Mouse (Mus musculus) macrophage (primary cell): Measurements from ENCODE around the gene Prmt7. TPM values are rescaled to one million over a fixed set of nuclear protein-coding genes. Genes with fewer than 3 reads are reported as not detected.

Experiments
- H3K27ac ChIP-seq: fragments of 350-480 bp; formaldehyde crosslinking; 2 replicates; pipeline ENCODE4 v1.9.0; 2021
- H3K36me3 ChIP-seq: fragments of 350-480 bp; formaldehyde crosslinking; 2 replicates; pipeline ENCODE4 v1.9.0; 2021; ENCODE audit errors: inconsistent target
- H3K4me3 ChIP-seq: fragments of 350-480 bp; formaldehyde crosslinking; 2 replicates; pipeline ENCODE4 v1.9.0; 2021; ENCODE audit errors: inconsistent target
- H3K79me2 ChIP-seq: fragments of 350-480 bp; formaldehyde crosslinking; 2 replicates; pipeline ENCODE4 v1.9.0; 2021; ENCODE audit errors: inconsistent target
- WGBS: methylation state at CpG from one replicate; pipeline ENCODE4 v1.1.7; 2026; ENCODE audit warnings: inconsistent platforms; ENCODE audit not compliant: missing documents; 5-methylcytosine and 5-hydroxymethylcytosine counted together
- polyA plus RNA-seq: library from polyadenylated mRNA; stranded (reverse); fragments of 250-400 nt; gene quantifications from 3 replicates; pipeline ENCODE4 v1.2.4, GENCODE M21; 2018; ENCODE audit warnings: inconsistent platforms

Prmt7 gene
- polyA plus RNA-seq, 1 experiment from 2014 or later: 17.5 TPM

- Histone ChIP-seq H3K4me3 (no peak overlapping the region), H3K27ac (no peak overlapping the region), H3K36me3 (peaks cover 1% of the 10 kb centered on the region; the same call in 1 of the 2 replicates), H3K79me2 (no peaks in the 10 kb centered on the region)
- 67% methylated on average over 1 of the region's 1 CpGs for WGBS
Observed at GRCm38 (mm10) chr8:106258169-106258568, 47.4 kb downstream of the Prmt7 start.

DNA sequence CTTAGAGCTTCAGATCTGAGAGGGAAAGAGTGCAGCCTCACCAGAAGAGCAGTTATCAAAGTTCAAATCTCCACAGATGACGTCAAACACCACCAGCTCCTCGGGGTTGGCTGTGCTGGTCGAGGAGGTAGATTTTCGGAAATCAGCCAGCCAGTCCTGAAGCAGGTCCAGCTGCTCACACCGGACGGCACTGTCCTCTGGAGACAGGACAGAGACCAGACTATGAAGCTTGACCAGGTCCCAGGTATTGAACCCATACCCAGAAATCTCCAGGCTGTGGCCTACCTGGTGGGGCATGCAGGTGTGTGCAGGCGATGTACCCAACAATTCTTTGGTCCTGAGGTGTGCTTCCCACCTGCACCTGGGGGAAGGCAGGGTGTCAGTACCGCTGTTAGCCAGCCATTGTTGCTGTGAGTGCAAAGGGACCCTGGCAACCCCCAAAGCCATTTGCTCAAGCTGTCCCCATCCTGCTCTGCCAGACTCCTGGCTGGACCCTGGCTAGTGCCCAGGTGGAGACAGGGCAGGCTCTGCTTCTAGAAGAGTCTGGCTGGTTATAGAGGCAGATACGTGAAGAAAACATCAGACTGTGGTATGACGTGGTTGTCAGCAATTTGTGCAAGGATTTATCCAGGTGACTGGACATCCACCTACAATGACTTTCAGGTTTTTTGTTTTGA, 49.0 kb downstream of the Prmt7 start:
- WGBS: 91% methylated on average over 10 of the region's 10 CpGs

DNA sequence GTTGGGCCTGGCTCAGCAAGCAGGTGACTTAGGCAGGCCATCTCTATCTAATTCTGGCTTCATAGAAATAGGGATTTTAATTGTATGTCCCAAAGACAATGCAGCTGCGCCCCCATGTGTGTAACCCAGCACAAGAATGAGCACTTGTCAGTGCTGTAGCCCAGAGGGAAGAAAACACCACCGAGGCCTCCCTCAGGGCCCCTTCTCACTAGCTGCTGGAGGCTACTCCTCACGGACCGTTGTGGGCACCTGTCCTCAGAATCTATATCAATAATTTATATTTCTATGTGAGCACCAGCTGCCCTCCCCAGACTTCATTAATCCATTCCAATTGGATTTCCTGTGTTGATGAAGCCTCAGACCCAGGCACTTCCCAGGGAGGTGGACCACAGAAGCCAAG, 50.2 kb downstream of the Prmt7 start:
- no peak overlapping the region for H3K27ac ChIP-seq
- no peak overlapping the region for H3K4me3 ChIP-seq
- no peaks in the 10 kb centered on the region for H3K79me2 ChIP-seq
- H3K36me3 ChIP-seq: no peaks in the 10 kb centered on the region
- WGBS: 83% methylated on average over 3 of the region's 4 CpGs

More for the DNA sequence above, 49.0 kb downstream of the Prmt7 start:
- H3K4me3 ChIP-seq: no peak overlapping the region
- no peaks in the 10 kb centered on the region for H3K79me2 ChIP-seq
- H3K27ac ChIP-seq: no peak overlapping the region
- H3K36me3 ChIP-seq: no peaks in the 10 kb centered on the region

DNA sequence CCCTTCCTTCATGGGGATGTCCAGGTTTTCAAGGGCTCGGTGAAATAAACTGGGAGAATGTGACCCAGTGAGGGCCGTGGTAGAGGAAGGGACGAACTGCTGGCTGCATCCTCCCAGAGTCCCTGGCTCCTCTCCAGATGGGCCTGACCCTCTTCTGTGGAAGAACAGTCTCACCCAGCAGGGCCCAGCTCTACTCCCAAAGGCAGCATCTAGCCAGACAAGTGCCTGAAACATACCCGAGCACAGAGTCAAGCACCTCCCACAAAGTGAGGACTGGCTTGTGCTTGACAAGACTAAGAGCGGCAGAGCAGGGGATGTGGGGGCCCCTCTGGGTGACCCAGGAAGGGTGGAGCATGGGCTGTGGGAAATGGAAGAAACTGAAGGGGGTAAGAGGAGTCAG, 51.6 kb downstream of the Prmt7 start:
- Histone ChIP-seq H3K27ac (no peak overlapping the region), H3K4me3 (no peak overlapping the region), H3K79me2 (no peaks in the 10 kb centered on the region), H3K36me3 (no peaks in the 10 kb centered on the region)
- WGBS: 76% methylated on average over 5 of the region's 5 CpGs

DNA sequence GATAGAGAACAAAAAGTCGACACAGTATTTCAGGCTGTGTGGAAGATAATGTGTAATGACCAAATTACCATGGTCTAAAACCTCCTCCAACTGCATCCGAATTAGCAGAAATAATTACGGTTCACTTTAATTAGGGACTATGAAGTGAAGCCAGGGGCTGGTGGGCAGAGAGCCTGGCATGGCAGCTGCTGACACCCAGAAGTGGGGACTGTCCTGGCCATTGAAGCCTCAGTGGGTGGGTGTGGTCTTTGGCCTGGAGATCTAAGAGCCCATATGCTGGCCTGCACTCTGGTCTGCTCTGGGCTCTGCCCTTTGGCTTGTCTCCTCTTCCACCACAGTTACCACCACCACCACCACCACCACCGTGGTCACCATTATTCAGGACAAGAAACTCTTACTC, 53.2 kb downstream of the Prmt7 start:
- 92% methylated on average over 3 of the region's 4 CpGs for WGBS
- H3K79me2 ChIP-seq: no peaks in the 10 kb centered on the region
- no peak overlapping the region for H3K27ac ChIP-seq
- H3K36me3 ChIP-seq: no peaks in the 10 kb centered on the region
- H3K4me3 ChIP-seq: no peak overlapping the region

- H3K36me3 ChIP-seq: no peaks in the 10 kb centered on the region
- H3K4me3 ChIP-seq: no peak overlapping the region
- no peak overlapping the region for H3K27ac ChIP-seq
- H3K79me2 ChIP-seq: no peaks in the 10 kb centered on the region
- 95% methylated on average over 17 of the region's 17 CpGs for WGBS
Observed at GRCm38 (mm10) chr8:106265398-106265797, 54.7 kb downstream of the Prmt7 start.

DNA sequence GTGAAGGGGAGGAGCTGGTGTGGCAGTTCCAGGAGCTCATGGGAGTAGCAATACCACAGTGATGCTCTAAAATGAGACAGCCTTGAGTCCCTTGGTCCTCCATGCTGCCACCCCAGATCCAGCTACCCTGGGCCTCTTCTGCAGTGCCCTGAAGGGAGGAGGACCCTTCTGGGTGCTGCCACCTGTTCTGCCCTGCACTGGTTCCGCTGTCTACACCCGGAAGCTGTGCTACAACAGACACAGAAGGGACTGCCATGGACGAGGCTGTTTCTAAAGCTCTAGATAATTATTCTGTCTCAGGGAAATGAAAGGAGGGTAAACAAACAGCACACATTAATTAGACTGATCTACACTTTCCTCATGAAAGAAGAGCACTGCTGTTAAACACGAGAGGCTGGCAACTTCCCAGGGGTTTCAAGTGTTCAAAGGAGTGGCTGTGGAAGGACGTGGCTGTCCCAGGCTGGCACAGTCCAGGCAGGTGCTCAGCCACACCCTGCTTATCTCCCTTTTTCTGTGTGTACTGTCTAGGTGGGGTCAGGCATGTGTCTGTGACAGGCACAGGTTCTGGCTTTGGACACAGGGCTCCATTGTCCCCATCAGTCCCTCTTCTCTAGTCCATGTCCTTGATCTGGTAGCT, 58.1 kb downstream of the Prmt7 start:
- WGBS: 90% methylated on average over 5 of the region's 5 CpGs
- Histone ChIP-seq H3K36me3 (no peaks in the 10 kb centered on the region), H3K27ac (no peak overlapping the region), H3K4me3 (no peak overlapping the region), H3K79me2 (no peaks in the 10 kb centered on the region)

DNA sequence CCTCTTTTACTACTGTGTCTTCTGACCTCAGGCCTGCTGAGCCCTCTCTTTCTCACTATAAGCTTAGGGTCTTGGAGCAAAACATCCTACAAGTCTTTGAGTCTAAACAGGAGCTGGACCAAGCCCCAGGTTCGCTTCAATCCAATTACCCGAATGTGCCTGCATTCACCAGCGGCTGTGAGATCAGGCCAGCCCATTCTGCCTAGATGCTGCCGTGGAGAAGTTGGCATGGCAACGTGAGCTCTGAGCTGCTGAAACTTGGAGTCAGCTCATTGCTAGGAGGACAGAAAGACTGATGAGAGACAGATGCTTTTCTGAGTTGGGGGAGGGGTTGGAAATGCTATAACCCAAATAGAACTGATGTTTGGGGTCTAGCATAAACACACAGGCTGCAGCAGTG, 60.1 kb downstream of the Prmt7 start:
- Histone ChIP-seq H3K79me2 (no peaks in the 10 kb centered on the region), H3K36me3 (no peaks in the 10 kb centered on the region), H3K4me3 (no peak overlapping the region), H3K27ac (no peak overlapping the region)
- WGBS: 97% methylated on average over 5 of the region's 5 CpGs

DNA sequence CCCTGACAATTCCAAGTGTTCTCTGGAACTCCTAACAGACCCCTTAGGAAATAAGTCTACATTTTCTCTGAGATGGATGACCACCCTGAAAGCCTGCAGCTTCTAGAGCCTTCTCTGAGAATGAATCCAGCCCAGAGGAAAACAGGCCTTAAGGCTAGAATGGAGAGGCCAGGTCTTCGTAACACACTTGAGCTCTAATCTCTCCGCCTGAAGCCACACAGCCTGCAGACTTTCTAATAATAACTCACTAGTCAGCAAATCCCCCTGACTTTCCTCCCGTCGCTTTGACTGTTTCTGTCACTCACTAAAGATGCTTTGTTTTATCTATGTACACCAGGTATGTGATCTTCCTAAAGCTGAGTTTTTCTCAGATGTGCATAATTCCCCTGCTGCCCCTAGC, 60.6 kb downstream of the Prmt7 start:
- no peaks in the 10 kb centered on the region for H3K36me3 ChIP-seq
- no peaks in the 10 kb centered on the region for H3K79me2 ChIP-seq
- H3K27ac ChIP-seq: no peak overlapping the region
- WGBS: 75% methylated on average over 3 of the region's 4 CpGs
- no peak overlapping the region for H3K4me3 ChIP-seq

GRCm38 (mm10) chr8:106273468-106273867, 62.7 kb downstream of the Prmt7 start:
- 98% methylated on average over 3 of the region's 3 CpGs for WGBS
- H3K27ac ChIP-seq: no peak overlapping the region
- no peaks in the 10 kb centered on the region for H3K79me2 ChIP-seq
- no peaks in the 10 kb centered on the region for H3K36me3 ChIP-seq
- H3K4me3 ChIP-seq: no peak overlapping the region

GRCm38 (mm10) chr8:106276709-106277317, 66.1 kb downstream of the Prmt7 start:
- Histone ChIP-seq H3K79me2 (no peaks in the 10 kb centered on the region), H3K36me3 (no peaks in the 10 kb centered on the region), H3K4me3 (no peak overlapping the region), H3K27ac (no peak overlapping the region)
- 87% methylated on average over 5 of the region's 5 CpGs for WGBS

- no peaks in the 10 kb centered on the region for H3K36me3 ChIP-seq
- H3K4me3 ChIP-seq: no peak overlapping the region
- H3K27ac ChIP-seq: no peak overlapping the region
- 58% methylated on average over 11 of the region's 11 CpGs for WGBS
- no peaks in the 10 kb centered on the region for H3K79me2 ChIP-seq
Observed at GRCm38 (mm10) chr8:106278367-106279042, 67.8 kb downstream of the Prmt7 start.

DNA sequence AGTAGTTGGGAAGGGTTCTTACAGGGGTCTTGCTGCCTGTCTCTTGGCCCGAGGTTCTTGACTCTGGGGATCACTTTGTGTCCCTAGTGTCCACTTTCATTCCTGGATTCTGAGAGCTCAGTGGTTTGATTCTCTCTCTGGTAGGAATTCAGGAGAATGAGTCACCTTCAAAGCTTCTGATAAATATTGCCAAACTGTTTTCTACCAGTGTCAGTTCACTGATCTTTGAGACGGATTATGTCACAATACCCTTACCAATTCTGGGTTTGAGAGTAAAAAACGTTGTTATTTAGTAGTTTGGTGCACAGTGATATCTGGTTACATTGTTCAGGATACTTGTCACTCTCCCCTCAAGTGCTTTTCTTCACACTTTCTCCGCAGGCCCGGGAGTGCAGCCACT, 69.4 kb downstream of the Prmt7 start:
- H3K27ac ChIP-seq: no peak overlapping the region
- 86% methylated on average over 5 of the region's 5 CpGs for WGBS
- H3K79me2 ChIP-seq: no peaks in the 10 kb centered on the region
- no peak overlapping the region for H3K4me3 ChIP-seq
- H3K36me3 ChIP-seq: no peaks in the 10 kb centered on the region

- H3K36me3 ChIP-seq: no peaks in the 10 kb centered on the region
- WGBS: 96% methylated on average over 4 of the region's 4 CpGs
- no peak overlapping the region for H3K4me3 ChIP-seq
- H3K79me2 ChIP-seq: no peaks in the 10 kb centered on the region
- no peak overlapping the region for H3K27ac ChIP-seq
Observed at GRCm38 (mm10) chr8:106280844-106281243, 70.1 kb downstream of the Prmt7 start.

GRCm38 (mm10) chr8:106287445-106287844, 76.7 kb downstream of the Prmt7 start:
- H3K36me3 ChIP-seq: no peaks in the 10 kb centered on the region
- no peaks in the 10 kb centered on the region for H3K79me2 ChIP-seq
- no peak overlapping the region for H3K27ac ChIP-seq
- WGBS: 68% methylated on average over 2 of the region's 2 CpGs
- H3K4me3 ChIP-seq: no peak overlapping the region
